Mouse (Mus musculus): ENCODE results near the gene Esyt3.

The Esyt3 gene

GRCm38 (mm10) chr9:99357921-99358692 is at the start of gene Esyt3:
TSS of gene Esyt3 (minus strand) at chr9:99358557.
- peak in 1 of 2 experiments; percentile 42 for DNase-seq (ENCODE audit: low spot score in 2 of 2)

DNA sequence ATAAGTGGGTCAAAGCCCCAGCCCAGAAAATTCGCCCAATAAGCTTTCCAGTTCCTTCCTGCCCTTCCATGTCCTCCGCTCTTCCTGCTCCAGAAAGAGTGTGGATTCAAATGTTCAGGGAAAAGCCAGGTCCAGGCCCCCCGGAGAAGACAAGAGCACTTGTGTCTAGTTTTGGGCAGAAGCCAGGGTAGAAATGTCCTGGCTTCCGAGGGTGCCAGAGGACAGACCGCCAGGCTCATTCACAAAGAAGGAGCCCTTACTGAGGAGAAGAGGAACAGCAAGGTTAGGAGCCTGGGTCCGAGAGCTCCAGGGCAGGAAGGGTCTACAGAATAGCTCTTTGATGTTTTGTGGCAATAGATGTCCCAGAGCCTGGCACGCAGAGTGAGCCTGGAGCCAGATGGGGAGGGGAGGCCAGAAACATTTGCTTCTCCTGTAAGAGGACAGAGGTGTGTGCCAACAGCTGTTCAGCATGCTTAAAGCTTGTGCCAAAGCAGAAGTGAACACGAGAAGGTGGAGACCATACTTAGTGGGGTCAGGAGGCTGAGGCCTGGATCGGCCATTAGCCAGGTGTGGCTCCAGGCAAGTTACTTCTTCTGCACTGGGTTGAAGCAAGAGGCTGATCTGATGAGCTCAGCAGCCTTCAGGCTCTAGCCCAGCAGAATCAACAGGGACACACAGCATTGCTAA is 43.1 kb upstream of the Esyt3 start:
- DNase-seq (ENCODE audit: low spot score in 2 of 2), result no peak

DNA sequence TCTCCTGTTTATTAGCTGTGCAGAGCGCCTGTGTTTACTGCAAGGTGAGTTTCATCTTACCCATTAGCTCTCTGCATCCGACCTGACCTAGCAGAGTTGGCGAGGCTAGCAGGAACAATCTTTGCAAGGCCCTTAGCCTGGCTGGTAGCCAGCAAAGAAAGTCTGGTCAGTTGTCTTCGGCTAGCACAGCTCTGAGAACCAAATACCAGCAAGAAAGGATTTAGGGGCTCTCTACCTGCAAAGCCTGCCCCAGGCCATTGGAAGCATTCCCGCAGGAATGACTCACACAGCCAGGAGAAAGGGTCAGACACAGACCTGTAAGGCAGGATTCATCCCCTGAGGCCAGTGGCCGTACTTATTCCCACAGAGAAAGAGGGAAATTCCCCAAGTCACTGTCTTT is 42.4 kb upstream of the Esyt3 start:
- DNase-seq (ENCODE audit: low spot score in 2 of 2), result no peak

DNA sequence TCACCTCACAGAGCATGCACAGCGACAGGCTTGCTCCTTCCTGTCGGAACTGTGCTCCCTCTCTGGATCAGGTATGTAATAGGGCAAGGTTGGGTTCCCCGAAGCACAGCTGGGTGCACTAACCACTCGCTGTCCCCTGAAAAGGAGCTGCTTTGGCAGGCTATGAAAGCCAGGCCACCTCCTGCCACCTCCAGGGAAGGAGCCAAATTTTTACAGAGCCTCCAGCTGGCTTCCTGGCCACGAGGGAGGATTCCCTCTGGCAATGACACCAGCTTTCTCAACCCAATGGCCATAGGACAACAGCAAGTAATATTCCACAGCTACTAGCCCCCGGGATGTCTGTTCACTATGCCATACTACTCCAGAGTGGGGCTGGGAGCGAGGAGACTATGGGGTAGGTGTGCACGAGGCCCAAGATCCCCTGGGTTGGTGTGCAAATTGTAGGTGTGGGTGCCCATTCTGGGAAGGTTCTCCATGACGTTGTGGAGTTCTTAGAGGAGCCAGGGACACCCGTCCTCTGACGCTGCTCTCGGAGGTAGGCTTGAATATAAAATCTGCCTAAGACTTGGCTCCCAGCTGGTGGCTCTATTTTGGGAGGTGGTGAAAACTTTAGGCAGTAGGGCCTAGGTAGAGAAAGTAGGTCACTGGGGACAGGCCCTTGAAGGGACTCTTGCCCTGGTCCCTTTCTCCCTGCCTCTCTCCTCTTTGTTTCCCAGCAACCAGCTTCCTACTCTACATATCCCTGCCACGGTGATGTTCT is 38.9 kb upstream of the Esyt3 start:
- no peak for DNase-seq (ENCODE audit: low spot score in 2 of 2)

DNA sequence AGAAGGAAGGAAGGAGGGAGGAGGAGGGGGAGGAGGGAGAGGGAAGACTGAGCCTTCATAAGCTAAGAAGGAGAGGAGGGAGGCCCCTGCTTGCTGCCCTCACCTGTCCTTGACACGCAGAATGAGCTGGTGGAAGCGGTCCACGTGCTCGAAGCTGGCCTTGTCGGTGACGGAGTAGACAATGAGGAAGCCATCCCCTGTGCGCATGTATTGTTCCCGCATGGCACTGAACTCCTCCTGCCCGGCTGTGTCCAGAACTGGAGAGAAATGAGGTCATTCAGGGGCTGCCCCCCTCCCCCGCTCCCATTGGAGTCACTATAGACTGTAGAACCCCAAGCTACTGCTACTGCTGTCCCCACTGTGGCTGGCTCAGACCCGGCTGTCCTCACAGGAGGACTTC is 36.0 kb upstream of the Esyt3 start:
- no peak for DNase-seq (ENCODE audit: low spot score in 2 of 2)

DNA sequence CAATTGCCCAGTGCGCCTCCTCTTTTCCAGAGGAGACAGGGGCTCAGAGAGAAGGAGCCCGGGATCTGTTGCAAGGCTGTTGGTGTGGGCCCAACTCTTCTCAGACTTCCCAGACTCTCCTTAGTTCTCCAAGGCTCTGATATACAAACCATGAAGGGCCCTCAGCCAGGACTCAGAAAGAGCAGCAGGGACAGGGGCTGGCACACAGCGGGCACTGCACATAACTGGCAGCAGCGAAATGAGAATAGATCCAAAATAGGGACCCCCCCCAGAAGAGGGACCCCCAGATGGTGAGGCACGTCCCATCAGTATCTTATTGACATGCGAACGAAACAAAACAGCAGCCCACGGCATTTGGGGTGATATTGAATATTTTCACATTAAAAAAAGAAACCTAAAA is 34.8 kb upstream of the Esyt3 start:
- DNase-seq (ENCODE audit: low spot score in 2 of 2), result no peak

DNA sequence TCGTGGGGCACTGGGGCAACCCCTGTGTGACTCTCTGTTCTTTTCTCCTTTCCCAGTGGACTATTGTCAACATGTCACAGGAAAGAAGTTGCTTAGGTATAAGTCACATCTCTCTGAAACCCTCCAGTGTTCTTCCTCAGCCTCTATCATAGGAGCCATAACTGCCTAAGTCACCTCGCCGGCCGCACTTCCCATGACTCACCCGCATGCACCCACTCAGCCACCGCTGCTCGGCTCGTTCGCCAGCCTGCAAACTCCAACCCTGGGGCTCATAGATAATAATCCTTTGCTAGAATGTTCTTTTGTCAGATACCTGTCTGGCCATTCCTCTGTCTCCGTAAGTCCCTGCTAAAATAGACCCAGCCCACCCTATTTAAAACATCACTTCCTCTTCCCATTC is 33.2 kb upstream of the Esyt3 start:
- DNase-seq (ENCODE audit: low spot score in 2 of 2), result no peak

DNA sequence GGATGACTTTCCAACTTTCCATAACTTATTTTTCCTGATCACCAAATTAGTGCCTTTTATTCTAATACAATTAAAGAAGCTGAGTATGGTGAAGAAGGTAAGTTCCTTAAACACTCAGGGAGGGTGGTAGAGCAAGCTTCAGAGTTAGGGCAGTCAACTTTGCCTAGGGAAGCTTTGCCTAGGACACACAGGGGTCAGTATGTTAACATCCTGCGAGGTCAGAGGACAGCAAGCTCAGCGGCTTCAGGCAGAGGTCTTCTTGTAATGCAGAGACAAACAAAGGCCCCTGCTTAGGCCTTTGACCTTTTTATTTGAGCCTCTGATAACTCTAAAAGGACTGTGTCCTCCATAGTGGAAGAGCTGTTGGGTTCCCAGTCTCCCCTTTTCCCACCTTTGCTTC is 32.4 kb upstream of the Esyt3 start:
- DNase-seq (ENCODE audit: low spot score in 2 of 2), result no peak

DNA sequence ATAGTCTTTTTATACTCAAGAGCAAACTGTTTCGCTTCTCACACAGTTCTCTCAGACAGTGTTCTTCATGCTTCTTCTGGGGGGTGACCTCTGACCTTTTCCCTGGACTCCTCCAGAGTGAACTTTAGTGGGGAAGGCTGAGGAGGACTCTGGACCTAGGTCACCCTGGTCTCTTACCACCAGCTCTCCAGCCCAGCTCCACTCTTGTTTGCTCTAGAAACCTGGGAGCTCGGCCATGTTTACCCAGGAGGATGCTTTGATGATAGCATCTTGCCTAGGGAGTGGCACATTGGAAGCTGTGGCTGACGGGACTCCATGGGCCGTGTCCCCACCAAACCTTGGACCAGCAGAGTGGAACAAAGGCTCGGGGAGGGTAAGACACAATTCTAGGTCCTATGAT is 31.8 kb upstream of the Esyt3 start:
- DNase-seq (ENCODE audit: low spot score in 2 of 2), result no peak

DNA sequence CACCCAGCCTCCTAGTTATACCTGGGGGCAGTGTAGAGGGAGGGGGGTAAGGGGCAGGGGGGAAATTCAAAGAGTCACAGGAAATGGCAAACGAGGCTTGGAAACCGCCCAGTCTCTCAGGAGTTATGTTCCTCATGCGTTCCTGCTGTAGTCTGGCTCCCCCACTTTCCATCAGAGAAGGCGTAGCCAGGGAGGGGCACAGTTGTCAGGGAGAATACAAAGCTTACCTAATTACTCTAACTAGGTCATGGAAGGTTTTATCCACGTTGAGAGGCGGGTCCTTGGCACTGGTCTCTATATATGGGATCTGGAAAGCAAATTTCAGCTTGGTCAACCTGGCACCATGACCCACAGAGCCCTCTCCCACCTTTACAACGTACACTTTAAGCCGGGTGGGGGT is 31.1 kb upstream of the Esyt3 start:
- DNase-seq (ENCODE audit: low spot score in 2 of 2), result no peak

GRCm38 (mm10) chr9:99388856-99389255 is 30.5 kb upstream of the Esyt3 start:
- DNase-seq (ENCODE audit: low spot score in 2 of 2), result no peak

- DNase-seq (ENCODE audit: low spot score in 2 of 2), result no peak
Observed at GRCm38 (mm10) chr9:99388078-99388477, 29.7 kb upstream of the Esyt3 start.

GRCm38 (mm10) chr9:99382556-99382955 is 24.2 kb upstream of the Esyt3 start:
- DNase-seq (ENCODE audit: low spot score in 2 of 2), result no peak

DNA sequence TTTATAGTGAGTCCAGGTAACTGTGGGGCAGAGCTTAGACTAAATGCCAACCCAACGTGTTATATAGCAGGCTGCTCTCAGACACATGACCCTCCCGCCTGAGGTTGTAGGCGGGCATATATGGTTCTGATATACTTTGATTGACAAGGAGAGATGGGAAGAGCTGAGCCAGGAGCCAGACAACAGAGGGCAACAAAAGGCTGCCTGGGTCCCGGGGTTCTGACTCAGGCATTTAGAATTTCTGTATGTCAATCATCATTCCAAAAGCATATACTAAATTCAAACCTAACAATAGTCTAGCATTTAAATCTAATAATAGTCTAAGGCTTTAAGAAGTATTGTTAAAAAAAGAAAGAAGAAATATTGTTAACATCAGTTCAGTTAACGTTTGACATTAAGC is 20.8 kb upstream of the Esyt3 start:
- DNase-seq (ENCODE audit: low spot score in 2 of 2), result no peak

- DNase-seq (ENCODE audit: low spot score in 2 of 2), result peak in 1 of 2 experiments; percentile 73
Observed at GRCm38 (mm10) chr9:99376591-99377418, 18.4 kb upstream of the Esyt3 start.

- no peak for DNase-seq (ENCODE audit: low spot score in 2 of 2)
Observed at GRCm38 (mm10) chr9:99368431-99368830, 10.1 kb upstream of the Esyt3 start.

- no peak for DNase-seq (ENCODE audit: low spot score in 2 of 2)
Observed at GRCm38 (mm10) chr9:99365906-99366305, 7.5 kb upstream of the Esyt3 start.

DNA sequence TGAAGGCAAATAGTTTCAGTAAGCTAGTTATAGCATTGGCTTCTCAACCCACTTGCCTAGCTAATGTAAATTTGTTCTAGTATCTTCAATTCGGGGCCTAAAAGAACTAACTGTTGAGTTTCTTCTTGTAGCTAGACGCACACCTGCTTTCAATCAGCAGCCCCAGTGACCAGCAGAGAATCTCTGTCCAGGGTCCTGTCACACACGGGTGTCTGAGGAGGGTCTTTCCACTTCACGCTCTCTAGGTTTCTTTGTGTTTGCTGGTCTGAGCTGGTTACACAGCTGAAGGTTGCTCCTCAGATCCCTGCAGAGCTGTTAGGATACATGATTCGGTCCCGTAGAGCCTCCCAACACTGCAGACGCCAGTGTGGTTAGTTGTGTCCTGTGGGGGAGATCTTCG is 4.7 kb upstream of the Esyt3 start:
- DNase-seq (ENCODE audit: low spot score in 2 of 2), result no peak

GRCm38 (mm10) chr9:99361946-99362345 is 3.6 kb upstream of the Esyt3 start:
- no peak for DNase-seq (ENCODE audit: low spot score in 2 of 2)

GRCm38 (mm10) chr9:99359012-99359411 is 655 bp upstream of the Esyt3 start:
- DNase-seq (ENCODE audit: low spot score in 2 of 2), result no peak

DNA sequence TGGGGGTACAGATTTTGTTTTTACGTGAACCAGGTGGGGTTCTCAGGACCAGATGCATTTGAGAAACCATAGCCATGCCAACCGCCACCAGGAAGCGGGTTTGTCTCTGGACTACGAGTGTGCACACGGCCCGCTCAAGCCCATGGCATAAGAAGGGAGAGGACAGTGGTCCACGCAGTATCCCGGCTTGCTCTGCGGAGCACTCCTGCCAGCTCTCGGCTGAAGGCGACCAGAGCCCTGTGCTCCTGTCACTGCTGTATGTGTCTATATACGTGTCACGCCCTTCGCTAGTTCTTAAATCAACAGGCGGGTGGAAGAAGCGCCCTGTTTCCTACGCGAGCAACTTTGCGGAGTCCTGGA is 816 bp downstream of the Esyt3 start:
- DNase-seq (ENCODE audit: low spot score in 2 of 2), result no peak

DNA sequence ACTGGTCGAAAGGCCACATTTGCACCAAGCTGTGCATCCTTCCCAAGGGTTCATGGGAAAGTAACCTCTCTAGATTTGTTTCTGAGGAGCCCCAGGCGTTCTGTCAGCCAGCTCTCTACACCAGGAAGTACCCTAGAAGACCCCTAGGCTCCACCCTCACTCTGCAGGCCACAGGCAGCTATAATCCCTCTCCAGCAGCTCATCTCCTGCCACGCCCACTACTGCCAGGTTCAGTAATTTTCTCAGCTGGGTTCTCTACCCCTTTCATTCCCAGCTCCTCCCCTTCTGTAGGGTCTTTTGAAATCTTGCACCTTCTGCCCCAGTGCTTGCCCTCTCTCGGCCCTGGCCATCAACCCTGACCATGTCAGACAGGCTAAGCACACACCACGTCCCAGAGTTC is 2.4 kb downstream of the Esyt3 start:
- DNase-seq (ENCODE audit: low spot score in 2 of 2), result no peak

Measured in frontal cortex, postnatal 36 days (tissue).